Mouse (Mus musculus) large intestine, adult 2 months (tissue): ENCODE measurements at regions not wholly inside any gene's neighbourhood (a gene's known extent, or its start where the extent isn't known, plus 50 kb on each side); places are given as distances from the start of the nearest gene placed in this dataset.

Experiments used
- DNase-seq: peaks from one replicate; pipeline ENCODE4 v3.0.0-alpha.2; 2012; ENCODE audit warnings: low read depth, low spot score
- WGBS: fragments of 180-500 bp; shearing (Covaris S2); methylation state at CpG from one replicate; pipeline ENCODE4 v1.1.7; 2018; 5-methylcytosine and 5-hydroxymethylcytosine counted together

GRCm38 (mm10) chr13:32547126-32547525, 208.6 kb upstream of the Gmds start:
- whole genome bisulfite sequencing = 75% methylated on average over 7 of the region's 7 CpGs
- DNase-seq = no peak

DNA sequence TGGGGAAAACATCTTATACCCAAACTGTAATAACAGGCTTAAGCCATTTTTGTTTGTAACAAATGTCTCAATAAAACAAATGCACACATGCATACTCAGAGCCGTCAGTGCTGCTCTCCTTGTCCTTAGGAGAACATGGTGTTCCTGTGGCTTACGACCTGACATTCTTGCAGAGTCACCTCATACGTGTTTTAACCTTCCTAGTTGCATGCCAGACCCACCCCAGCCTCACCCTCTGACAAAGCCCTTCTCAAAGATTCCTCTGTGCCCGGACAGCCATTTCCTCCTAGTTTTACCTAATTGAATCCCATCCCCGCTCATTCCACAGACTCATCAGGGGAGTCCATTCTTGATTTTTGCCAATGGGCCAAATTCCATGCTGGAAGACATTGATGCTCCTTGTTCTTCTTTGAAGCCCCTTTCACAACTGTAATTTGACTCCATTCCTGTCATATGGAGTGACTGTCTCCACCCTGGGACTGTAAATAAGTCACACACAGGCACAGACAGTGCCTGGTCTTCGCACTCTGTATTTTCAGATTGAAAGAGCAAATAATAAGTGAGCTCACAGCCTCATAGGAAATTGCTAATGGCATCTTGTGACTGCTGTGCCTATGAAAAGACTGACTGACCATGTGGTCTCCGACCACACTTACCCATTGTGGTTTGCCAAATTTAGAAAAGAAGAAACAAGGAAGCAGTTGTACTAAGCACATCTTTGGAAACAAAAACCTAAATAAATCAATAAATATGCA, 206.6 kb upstream of the Gmds start:
- WGBS = 48% methylated on average over 7 of the region's 7 CpGs
- DNase-seq = no peak

- WGBS = 86% methylated on average over 1 of the region's 1 CpGs
Observed at GRCm38 (mm10) chr13:32541611-32542010, 203.1 kb upstream of the Gmds start.

DNA sequence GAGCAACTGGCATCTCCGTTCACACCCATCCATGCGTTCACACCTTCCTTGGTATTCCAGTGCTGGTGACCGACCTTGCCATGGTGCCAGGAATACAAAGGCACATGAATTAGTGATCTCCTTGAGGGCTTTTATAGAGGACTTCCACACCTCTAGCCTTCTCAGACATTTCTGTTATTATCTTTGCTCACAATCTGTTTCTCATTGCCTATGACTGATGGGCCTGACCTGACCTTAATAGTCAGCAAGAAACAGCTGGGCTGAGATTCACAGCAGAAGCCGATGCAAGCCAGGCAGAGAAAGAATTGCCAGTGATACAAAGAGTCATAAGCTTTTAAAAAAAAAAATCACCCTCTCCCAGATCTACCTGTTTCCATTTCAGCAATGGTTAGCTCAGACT, 197.7 kb upstream of the Gmds start:
- DNase-seq = no peak
- WGBS = 79% methylated on average over 4 of the region's 4 CpGs

More at GRCm38 (mm10) chr13:32541611-32542010, 203.1 kb upstream of the Gmds start:
- DNase-seq = no peak

DNA sequence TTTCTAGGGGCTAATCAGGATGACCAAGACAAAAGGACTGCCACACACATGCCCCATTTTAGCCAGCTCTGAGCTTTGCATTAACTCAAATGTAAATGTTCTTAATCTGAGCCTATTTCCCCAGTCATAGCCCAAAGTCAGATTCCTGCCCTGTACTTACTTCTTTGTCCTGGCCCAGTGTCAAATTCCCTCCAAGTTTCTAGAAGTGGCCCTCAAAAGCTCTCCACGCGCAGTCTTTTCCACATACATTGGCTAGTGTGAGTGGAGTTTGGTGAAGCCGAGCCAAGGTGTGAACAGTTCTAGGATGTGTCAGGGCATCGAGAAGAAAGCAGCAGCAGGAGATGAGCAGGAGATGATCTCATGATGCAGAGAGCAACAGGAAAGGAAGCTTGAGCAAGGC, 197.1 kb upstream of the Gmds start:
- DNase-seq = no peak
- WGBS = 92% methylated on average over 4 of the region's 4 CpGs

DNA sequence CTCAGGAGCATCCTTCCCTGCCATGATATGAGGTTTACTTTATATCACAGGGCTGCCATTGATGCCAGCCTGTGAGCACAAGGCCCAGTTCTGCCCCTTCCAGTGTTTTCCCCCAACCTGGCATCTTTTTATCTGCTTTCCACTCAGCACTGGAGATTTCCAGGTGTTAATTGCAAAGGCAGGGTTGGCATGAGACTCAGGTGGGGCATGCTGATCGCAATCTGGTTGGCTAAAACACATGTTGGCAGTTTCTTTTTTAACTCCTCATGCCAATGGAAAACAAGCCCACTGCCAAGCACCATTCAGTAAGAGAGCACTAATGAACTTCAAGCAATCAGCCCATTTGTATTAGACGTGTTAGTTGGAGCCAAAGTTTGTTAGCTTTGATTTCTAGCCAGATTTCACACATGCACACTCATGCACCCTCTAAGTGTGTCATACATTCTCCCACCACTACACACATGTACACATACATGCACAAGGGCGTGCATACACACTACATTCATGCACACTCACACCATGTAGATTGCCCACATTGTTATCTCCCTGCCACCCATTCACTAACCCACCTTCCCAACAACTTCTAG, 192.5 kb upstream of the Gmds start:
- DNase-seq = no peak
- WGBS = 77% methylated on average over 3 of the region's 3 CpGs

GRCm38 (mm10) chr13:32518611-32519344, 180.2 kb upstream of the Gmds start:
- WGBS = 32% methylated on average over 16 of the region's 16 CpGs
- DNase-seq = no peak

GRCm38 (mm10) chr13:32517514-32517913, 179.0 kb upstream of the Gmds start:
- 67% methylated on average over 8 of the region's 8 CpGs for WGBS

GRCm38 (mm10) chr13:32509231-32510023, 170.9 kb upstream of the Gmds start:
- WGBS = 56% methylated on average over 5 of the region's 5 CpGs

More at GRCm38 (mm10) chr13:32517514-32517913, 179.0 kb upstream of the Gmds start:
- DNase-seq = no peak

GRCm38 (mm10) chr13:32508447-32508846, 169.9 kb upstream of the Gmds start:
- WGBS = 89% methylated on average over 3 of the region's 3 CpGs
- no peak for DNase-seq

More at GRCm38 (mm10) chr13:32509231-32510023, 170.9 kb upstream of the Gmds start:
- no peak for DNase-seq

DNA sequence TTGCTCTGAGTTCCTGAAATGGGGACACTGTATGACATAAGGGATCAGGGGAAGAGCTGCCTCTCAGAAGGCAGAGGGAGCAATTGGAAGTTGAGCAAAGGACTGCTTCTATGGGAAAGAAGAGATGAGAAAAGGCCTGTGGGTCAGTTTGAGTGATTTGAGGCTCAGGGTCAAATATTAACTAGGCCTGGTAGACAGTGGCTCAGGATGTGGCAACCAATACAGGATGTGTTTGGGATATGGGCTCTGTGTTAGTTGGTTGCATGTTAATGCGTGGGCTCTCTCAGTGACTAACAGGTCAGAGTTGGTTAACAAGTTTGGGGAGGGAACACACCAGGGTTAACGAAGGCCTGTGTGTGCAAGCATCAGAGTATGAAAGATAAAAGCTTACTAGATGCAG, 169.3 kb upstream of the Gmds start:
- DNase-seq = no peak
- 66% methylated on average over 2 of the region's 2 CpGs for WGBS

GRCm38 (mm10) chr13:32498205-32498790, 159.8 kb upstream of the Gmds start:
- 49% methylated on average over 8 of the region's 8 CpGs for WGBS
- no peak for DNase-seq

- DNase-seq = no peak
- 84% methylated on average over 2 of the region's 2 CpGs for WGBS
Observed at GRCm38 (mm10) chr13:32496263-32496662, 157.7 kb upstream of the Gmds start.

GRCm38 (mm10) chr13:32495063-32495462, 156.5 kb upstream of the Gmds start:
- WGBS = 20% methylated on average over 6 of the region's 6 CpGs
- DNase-seq = no peak

DNA sequence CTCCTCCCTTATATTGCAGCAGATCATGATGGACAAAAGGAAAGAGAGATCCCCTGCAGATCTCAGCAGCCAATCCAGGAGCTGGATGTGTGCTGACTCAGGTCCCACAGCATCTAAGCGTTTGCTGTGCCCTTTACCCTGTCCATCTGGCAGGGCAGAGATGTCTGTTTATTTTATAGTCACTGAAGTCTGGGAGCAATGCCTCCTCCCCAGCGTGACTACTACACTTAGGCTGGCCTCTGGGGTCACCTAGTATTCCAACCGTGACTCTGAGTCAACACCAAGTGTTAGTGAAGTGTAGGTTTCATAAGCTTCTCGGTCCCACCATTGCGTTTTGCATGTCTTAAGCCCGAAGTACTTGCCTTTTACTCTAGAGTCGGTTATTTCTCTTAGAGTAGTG, 155.3 kb upstream of the Gmds start:
- 43% methylated on average over 7 of the region's 7 CpGs for WGBS
- no peak for DNase-seq

GRCm38 (mm10) chr13:32493309-32493708, 154.8 kb upstream of the Gmds start:
- WGBS = 13% methylated on average over 7 of the region's 7 CpGs

GRCm38 (mm10) chr13:32492566-32492965, 154.0 kb upstream of the Gmds start:
- WGBS = 21% methylated on average over 7 of the region's 7 CpGs
- no peak for DNase-seq

More at GRCm38 (mm10) chr13:32493309-32493708, 154.8 kb upstream of the Gmds start:
- DNase-seq = peak; percentile 32

DNA sequence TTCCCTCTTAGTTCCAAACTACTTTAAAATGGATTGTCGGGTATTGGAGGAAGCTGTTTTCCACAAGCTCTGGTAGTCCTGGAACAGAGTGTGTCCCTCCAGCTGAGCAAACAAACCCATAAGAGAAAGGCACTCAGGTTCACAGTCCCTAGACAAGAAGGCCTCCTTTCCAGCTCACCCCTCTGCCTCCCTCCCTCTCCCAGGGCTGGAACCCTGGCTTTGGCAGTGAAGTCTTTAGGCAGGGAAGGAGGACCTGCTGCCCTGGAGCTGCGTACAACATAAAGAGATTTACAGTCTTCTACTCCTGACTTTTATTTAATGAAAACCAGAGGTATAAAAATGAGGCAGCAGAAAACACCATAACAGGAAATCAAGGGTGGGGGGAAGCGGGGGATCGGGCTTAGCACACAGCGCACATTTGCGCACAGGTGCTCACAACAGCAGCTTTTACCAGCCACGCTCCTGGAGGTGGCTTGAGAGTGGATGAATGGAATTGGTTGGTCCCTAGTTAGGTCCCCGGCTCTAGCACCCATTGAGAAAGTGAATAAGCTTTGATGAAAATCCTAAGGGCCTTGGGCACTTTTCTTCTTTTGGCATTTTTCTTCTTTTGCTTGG, 143.0 kb upstream of the Gmds start:
- 73% methylated on average over 8 of the region's 8 CpGs for whole genome bisulfite sequencing
- DNase-seq = no peak

DNA sequence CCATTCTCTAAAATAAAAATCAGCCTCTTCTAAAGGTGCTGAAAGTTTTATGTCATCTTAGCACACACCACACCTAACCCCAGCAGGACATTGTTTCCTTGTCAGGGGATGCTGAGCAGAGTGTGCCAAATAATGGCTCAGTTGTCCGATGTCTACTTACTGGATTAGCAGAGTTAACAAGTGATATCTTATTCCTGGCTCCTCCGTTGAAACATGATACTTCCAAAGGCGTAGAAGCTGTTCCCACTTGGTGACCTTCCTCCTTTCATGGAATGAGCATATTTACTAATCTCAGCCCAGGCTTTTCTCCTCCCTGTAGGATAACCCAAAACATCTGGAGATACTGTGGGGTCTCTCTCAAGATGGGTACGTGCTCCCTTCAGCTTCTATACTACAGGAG, 141.5 kb upstream of the Gmds start:
- WGBS = 60% methylated on average over 4 of the region's 4 CpGs
- DNase-seq = no peak
